Mouse (Mus musculus) cerebellum, adult 2 months (tissue): ENCODE measurements around the gene Palm3.

Source experiments
- CTCF ChIP-seq: fragments of 200-500 bp; IDR thresholded peaks from 2 replicates; pipeline ENCODE4 v1.5.1; 2011; ENCODE audit warnings: low read depth, mild to moderate bottlenecking, control low read depth, low read length, moderate library complexity, borderline replicate concordance; ENCODE audit not compliant: insufficient read depth
- POLR2A ChIP-seq: fragments of 200-500 bp; IDR thresholded peaks from 2 replicates; pipeline ENCODE4 v1.6.1; 2011; ENCODE audit warnings: low read length, control low read depth, borderline replicate concordance; ENCODE audit not compliant: insufficient read depth

GRCm38 (mm10) chr8:83978200-83978599 is 43.1 kb upstream of the Palm3 start:
- TF ChIP-seq POLR2A (no peak), CTCF (no peak)
